Mouse (Mus musculus) brain, embryonic 14.5 days (tissue): Measurements from ENCODE around the gene Amz1. TPM values are rescaled to one million over a fixed set of nuclear protein-coding genes. Genes with fewer than 3 reads are reported as not detected.
A peak's percentile ranks its signal among the peaks of the same experiment; 100 is the strongest.

Source experiments
- DNase-seq: peaks from one replicate; pipeline ENCODE4 v3.0.0-alpha.2; 2011; ENCODE audit warnings: low read depth
- CTCF ChIP-seq: fragments of 200-500 bp; IDR thresholded peaks from 2 replicates; pipeline ENCODE4 v1.5.1; 2012; ENCODE audit warnings: inconsistent platforms, mild to moderate bottlenecking, moderate library complexity, borderline replicate concordance; ENCODE audit not compliant: insufficient read depth, insufficient read length; ENCODE audit errors: extremely low read depth
- POLR2A ChIP-seq: fragments of 200-500 bp; IDR thresholded peaks from 2 replicates; pipeline ENCODE4 v1.6.1; 2012; ENCODE audit warnings: mild to moderate bottlenecking, inconsistent platforms, borderline replicate concordance; ENCODE audit not compliant: poor library complexity, insufficient read depth, insufficient read length, severe bottlenecking; ENCODE audit errors: extremely low read depth
- polyA plus RNA-seq: library from polyadenylated mRNA; depleted of rRNA; stranded (reverse); fragments of >200 nt; gene quantifications from 2 replicates; pipeline ENCODE4 v1.2.3, GENCODE M21; 2012

Amz1 gene
- polyA plus RNA-seq, 1 experiment, result 3.2 TPM

DNA sequence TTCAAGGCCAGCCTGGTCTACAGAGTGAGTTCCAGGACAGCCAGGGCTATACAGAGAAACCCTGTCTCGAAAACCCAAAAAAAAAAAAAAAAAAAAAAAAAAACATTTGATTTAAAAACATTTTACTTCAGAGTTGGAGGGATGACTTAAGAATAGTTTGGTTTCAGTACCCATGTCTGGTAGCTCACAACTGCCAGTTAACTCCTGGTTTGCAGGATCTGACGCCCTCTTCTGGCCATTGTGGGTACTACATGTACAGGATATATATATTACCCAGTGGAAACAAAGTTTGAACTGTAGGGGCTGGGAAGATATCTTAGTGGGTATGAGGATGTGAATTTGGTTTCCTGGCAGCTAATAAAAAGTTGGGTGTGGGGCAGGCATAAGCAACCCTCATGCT is 27.0 kb downstream of the Amz1 start:
- DNase-seq, result peak; percentile 26

DNA sequence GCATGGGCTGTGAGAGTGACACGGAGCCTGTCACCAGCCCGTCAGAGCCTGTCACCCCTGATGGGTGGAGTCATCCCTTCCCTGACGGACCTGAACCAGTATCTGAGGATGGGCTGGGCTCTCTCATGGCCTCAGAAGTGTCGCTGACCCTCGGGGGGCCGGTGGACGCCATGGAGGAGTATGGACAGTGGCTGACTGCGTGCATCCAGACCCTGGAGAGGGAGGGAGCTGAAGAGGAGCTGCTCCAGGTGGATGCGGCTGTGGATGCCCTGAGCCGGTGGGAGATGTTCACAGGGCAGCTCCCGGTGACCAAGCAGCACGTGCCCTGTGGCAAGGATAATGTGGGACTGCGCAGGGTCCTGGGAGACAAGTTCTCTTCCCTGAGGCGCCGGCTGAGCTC is 28.1 kb downstream of the Amz1 start:
- TF ChIP-seq POLR2A (no peak), CTCF (no peak)
- DNase-seq, result no peak

More for the DNA sequence above, 27.0 kb downstream of the Amz1 start:
- peak; percentile 64; the same call in 1 of the 2 replicates for TF ChIP-seq CTCF
- no peak for TF ChIP-seq POLR2A

DNA sequence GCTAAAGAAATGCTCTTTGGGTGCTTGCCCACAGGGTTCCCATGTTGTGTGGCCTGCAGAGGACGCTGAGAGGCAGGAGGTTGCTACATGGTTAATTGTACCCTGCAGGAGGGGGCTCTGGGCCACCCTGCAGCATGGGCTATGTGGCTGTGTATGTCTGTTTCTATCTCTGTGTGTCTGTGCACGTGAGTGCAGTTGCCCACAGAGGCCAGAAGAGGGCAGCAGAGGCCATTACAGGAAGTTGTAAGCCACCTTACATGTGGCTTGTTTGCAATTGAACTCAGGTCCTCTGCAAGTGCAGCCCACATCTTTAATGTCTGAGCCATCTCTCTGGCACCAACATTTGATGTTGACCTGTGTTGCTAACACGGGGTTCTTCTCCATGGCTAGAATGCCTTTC is 28.7 kb downstream of the Amz1 start:
- no peak for DNase-seq
- no peak for TF ChIP-seq POLR2A
- TF ChIP-seq CTCF, result peak; percentile 47; the same call in 1 of the 2 replicates

DNA sequence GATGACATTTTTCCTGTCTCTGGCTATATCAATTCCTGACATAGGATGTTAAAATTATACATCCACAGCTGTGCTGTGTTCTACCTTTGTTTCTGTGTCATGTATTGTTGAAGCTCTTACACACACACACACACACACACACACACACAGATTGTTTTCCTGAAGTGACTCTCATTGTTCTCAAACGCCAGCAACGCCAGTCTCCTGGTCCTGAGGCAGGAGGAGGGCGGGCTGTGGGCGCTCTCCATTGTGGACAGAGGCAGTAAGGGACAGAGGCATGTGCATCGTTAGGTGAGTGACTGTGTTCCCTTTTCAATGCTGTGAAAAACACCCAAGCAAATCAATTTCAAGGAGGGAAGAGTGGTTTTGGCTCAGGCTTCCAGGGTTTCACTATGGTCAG is 29.3 kb downstream of the Amz1 start:
- TF ChIP-seq CTCF (no peak), POLR2A (no peak)

GRCm38 (mm10) chr5:140758864-140759263 is 34.9 kb downstream of the Amz1 start:
- no peak for DNase-seq
- TF ChIP-seq POLR2A (no peak), CTCF (no peak)

More for the DNA sequence above, 29.3 kb downstream of the Amz1 start:
- DNase-seq, result no peak

DNA sequence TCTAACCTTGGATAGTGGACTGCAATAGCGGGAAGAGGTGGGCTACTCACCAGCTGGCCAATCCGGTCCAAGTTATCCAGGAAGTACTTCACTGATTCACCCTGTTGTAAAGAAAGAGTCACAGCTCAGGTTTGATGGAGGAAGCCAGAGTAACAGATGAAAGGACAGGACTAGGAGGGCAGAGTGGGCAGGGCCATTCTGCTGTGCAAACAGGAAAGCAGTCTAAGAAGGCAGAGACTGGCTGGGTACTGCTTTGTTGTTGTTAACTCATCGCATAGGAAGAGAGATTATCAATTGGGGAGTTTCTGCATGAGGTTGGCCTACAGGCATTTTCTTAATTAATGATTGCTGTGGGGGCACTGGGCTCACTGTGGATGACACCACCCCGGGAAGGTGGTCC is 38.6 kb downstream of the Amz1 start:
- TF ChIP-seq POLR2A, result no peak
- no peak for TF ChIP-seq CTCF
- DNase-seq, result no peak

- no peak for DNase-seq
- TF ChIP-seq CTCF (no peak), POLR2A (no peak)
These were observed 41.1 kb downstream of the Amz1 start for GRCm38 (mm10) chr5:140764921-140765613.

DNA sequence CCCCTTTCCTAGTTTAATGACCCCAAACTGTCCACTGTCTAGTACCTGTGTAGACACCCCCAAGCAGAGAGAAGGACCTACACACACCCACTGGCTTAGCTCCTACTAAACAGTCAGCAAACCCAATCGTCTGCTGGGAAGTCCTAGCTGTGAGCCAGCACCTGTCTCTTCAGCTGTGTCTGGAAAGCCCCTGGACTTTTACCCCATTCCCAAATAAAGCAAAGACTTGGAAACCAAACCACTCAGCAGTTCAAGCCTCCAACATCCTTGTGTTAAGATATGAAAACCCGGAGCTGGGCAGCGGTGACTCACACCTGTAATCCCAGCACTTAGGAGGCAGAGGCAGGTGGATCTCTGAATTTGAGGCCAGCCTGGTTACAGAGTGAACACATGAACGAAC is 42.6 kb downstream of the Amz1 start:
- TF ChIP-seq POLR2A, result no peak
- TF ChIP-seq CTCF, result no peak
- no peak for DNase-seq

DNA sequence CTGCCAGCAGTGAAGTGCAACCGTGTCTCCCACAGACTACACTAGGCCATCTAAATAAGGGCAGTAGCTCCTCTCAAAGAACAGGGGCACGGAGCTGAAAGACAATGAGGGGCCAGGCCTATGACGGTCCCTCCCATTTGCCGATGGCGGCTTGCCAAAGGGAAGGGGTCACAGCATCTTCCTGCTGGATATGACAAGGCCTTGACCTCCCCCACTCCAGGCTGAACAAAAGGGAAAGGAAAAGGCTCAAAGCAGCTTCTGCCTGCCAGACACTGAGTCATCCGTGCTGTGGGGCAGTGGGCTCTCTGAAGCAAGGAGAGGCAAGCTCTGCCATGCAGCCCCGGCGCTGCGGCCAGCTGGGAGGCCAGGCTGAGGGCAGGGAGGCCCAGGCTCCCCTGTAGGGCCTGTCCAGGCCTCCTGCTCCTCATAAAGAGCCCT is 43.8 kb downstream of the Amz1 start:
- peak; percentile 87 for DNase-seq
- TF ChIP-seq POLR2A, result no peak
- no peak for TF ChIP-seq CTCF

GRCm38 (mm10) chr5:140768333-140768732 is 44.4 kb downstream of the Amz1 start:
- TF ChIP-seq CTCF (no peak), POLR2A (no peak)
- peak; percentile 62 for DNase-seq

DNA sequence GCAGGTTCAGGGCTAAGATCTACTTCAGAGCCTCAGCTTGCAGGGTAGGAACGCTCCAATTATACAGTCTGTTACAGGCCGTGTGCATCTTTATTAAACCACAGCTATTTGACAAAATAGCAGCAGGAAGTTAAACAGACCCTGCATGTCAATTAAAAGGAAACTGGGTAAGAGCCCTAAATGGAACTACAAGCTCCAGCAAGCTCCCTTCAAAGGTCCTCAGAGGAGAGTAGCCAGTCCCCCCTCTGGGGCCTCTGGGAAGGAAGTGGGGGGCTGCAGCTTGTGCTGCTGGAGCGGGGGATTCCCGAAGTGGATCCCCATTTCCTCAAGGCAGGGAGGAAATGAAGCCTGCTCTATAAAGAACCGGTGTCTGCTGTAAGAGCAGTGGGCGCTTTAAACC is 47.7 kb downstream of the Amz1 start:
- TF ChIP-seq POLR2A (no peak), CTCF (no peak)
- peak; percentile 67 for DNase-seq

DNA sequence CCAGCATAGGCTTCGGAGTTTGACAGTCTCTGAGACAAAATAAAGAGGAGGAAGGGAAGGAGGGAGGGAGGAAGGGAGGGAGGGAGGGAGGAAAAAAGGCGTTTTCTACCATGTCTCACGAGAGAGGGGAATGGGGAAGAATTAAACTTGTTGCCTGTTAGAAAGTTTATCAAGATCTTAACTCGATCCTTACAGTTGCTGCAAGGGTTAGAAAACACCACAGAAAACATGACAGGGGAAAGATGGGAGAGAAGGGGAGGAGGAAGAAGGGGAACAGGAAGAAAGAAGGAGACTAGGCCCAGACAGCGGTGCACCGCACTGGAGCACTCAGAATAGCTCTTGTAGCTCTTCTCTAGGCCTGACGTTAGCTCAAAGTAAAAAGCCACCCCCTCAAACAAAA is 48.2 kb downstream of the Amz1 start:
- TF ChIP-seq POLR2A (no peak), CTCF (no peak)
- no peak for DNase-seq

DNA sequence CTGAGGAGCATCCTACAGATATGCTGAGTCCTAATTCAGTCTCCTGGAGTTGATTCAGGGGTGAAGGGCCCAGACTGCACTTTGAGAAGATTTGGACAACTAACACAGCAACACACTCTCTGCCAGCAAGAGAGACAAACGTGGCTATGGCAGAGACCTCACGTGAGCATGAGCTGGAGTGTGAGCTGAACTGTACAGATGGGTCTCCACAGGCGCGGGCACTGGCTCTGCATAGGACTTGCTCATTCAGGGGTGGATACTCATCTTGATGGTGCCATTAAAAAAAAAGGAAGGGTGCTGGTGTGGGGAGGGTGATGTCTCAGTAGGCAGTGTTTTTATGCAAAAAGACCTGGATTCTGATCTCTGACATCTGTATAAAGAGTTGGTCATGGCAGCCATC is 51.2 kb downstream of the Amz1 start:
- TF ChIP-seq POLR2A (no peak), CTCF (no peak)
- no peak for DNase-seq

DNA sequence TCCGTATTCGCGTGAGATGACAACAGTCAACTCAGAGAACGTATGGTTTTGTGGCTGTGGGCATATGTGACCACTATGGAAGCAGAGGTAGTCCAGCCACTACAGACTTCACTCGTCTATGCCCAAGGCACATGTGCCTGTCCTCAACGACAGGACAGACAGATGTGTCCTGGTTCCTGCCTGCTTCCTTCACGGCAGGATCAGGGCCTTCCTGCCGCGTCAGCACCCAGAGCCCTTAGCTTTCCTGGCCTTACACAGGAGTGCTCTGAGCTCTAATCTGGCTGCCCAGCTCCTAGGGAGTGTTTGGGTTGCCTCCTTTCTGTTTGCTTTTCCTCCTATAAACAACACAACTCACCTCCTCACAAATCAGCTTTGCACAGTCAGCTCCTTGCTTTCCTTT is 53.0 kb downstream of the Amz1 start:
- DNase-seq, result no peak
- TF ChIP-seq POLR2A, result no peak
- TF ChIP-seq CTCF, result no peak
